In genomic region chr5:148984961-148985360, GRCm38 (mm10) we compare ENCODE assay signal across 21 mouse cellular contexts. TPM values are rescaled to one million over a fixed set of nuclear protein-coding genes. Genes with fewer than 3 reads are reported as not detected.
"Had no signal": no experiment of that assay in that cellular context is flagged by ENCODE, and none has a peak within 500 bp of the region (broad histone marks: within the 10 kb centered on the region; RNA-seq: fewer than 3 reads in every experiment).

No protein-coding gene starts in this region.

- H3K4me2 ChIP-seq: limb, embryonic 13.5 days; neural tube, embryonic 15.5 days had no signal

- H3K27me3 ChIP-seq: limb, embryonic 13.5 days; neural tube, embryonic 15.5 days had no signal

- H3K4me3 ChIP-seq: limb, embryonic 13.5 days; midbrain, embryonic 10.5 days; myocyte; neural tube, embryonic 15.5 days had no signal

- H3K36me3 ChIP-seq: neural tube, embryonic 15.5 days had no signal

- H3K9ac ChIP-seq: limb, embryonic 13.5 days; liver, embryonic 14.5 days; neural tube, embryonic 15.5 days had no signal

- H3K4me1 ChIP-seq: midbrain, embryonic 10.5 days; neural tube, embryonic 15.5 days had no signal

- DNase-seq: kidney, postnatal 36 days; layer of hippocampus, adult 9-11 months; layer of hippocampus, postnatal 36 days; left cerebral cortex, postnatal 4 days; lung, adult 18-20 months; lung, postnatal 10 days; lung, postnatal 4 days; midbrain, embryonic 14.5 days; right cerebral cortex, adult 18-20 months; right cerebral cortex, postnatal 25 days; thymus, adult 18-20 months; thymus, postnatal 14 days had no signal

- H3K27ac ChIP-seq: kidney, postnatal 0 days; limb, embryonic 13.5 days; liver, embryonic 14.5 days; midbrain, embryonic 10.5 days; neural tube, embryonic 15.5 days had no signal

RNA-seq across cellular contexts. Expression of gene Gm42791, which starts 10.0 kb away (rescaled TPM):
- total RNA-seq: liver, adult 2 months; megakaryocyte, adult 5-6 weeks had no signal
- polyA plus RNA-seq: kidney, postnatal 0 days; liver, adult 2 months; liver, embryonic 14.5 days; midbrain, embryonic 14.5 days; small intestine, adult 2 months had no signal
